Mouse (Mus musculus) brain, embryonic 14.5 days (tissue): ENCODE measurements at regions not wholly inside any gene's neighbourhood (a gene's known extent, or its start where the extent isn't known, plus 50 kb on each side); places are given as distances from the start of the nearest gene placed in this dataset.

Experiments
- CTCF ChIP-seq: fragments of 200-500 bp; IDR thresholded peaks from 2 replicates; pipeline ENCODE4 v1.5.1; 2012; ENCODE audit warnings: inconsistent platforms, mild to moderate bottlenecking, moderate library complexity, borderline replicate concordance; ENCODE audit not compliant: insufficient read depth, insufficient read length; ENCODE audit errors: extremely low read depth
- POLR2A ChIP-seq: fragments of 200-500 bp; IDR thresholded peaks from 2 replicates; pipeline ENCODE4 v1.6.1; 2012; ENCODE audit warnings: mild to moderate bottlenecking, inconsistent platforms, borderline replicate concordance; ENCODE audit not compliant: poor library complexity, insufficient read depth, insufficient read length, severe bottlenecking; ENCODE audit errors: extremely low read depth

DNA sequence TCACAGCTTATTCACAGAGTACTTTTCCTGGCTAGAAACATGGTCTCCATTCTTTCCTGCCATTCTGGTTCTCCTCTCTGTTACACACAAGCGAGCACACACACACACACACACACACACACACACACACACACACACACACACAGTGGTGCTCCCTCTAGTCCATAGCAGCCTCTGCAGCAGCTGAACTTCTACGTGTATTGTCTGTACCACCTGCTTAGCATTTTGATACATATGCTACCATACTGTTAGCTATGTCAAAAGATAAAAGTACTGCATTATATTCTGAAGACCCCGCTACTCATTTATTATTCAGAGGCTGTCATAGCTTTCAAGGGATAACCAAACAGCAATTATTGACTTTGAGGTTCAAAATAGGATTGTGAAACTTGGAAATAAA is 372.3 kb upstream of the Rag2 start:
- no peak for TF ChIP-seq POLR2A
- TF ChIP-seq CTCF, result no peak
